Mouse (Mus musculus) retina, embryonic 14.5 days (tissue): ENCODE results near the gene Slc16a12.
"Not testable (repeated sequence)": the region's sequence is repeated elsewhere in the genome, so short reads cannot be mapped to it uniquely, and the experiment has no call there.

ENCODE experiments used
- DNase-seq: peaks from one replicate; pipeline ENCODE4 v3.0.0-alpha.2; 2015; ENCODE audit warnings: low spot score

Slc16a12 gene

DNA sequence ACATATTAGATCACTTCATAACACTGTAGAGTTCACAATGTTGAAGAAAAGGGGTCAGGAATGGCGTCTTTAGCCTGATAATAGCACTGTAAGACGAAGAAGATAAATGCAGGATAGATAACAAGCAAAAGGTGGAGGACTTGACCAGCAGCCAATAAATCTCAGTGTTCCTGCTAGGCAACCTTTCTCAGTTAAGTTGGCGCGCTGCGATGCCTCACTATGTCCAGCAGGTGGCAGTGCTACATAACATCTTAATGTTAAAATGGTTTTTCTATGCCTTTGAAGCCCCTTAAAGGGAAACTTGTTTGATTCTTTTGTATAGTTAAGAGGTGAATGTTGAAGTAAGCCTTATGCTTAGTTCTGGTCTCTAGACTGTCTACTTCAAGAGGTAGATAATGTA is 81.0 kb downstream of the Slc16a12 start:
- DNase-seq = peak; percentile 92

DNA sequence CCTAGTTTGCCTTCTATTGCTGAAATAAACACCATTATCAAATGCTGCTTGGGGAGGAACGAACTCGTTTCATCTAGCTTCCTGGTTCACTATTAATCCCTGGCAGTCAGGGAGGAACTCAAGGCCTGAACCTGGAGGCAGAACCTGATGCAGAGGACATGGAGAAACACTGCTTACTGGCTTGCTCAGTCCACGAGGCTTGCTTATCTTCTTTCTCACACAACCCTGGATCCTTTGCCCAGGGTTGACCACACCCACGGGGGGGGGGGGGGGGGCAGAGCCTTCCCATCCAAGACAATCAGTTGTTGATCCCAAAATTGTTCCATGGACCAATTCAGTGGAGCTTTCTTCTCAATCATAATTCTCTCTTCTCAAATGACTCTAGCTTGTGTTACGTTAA is 84.3 kb downstream of the Slc16a12 start:
- no peak for DNase-seq

DNA sequence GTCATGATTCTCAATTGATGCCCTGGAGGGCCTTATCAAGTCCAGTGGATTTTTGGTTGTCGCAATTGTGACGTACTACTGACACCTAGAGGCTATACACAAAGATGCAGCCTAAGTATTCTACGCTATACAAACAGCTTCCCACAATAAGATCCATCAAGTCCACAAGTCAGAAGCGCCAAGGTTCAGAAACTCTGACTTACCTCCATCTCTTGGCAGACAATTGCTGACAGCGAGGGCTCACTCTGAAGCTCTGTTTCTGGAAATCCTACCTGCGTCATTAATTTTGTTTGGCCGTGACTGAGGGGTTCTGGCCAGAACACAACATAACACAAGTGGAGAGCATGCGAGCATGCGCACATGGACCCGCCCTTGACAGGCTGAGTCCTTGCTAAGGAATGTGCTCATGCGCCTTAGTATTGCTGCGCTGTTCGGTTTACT is 85.0 kb downstream of the Slc16a12 start:
- DNase-seq = peak; percentile 84

DNA sequence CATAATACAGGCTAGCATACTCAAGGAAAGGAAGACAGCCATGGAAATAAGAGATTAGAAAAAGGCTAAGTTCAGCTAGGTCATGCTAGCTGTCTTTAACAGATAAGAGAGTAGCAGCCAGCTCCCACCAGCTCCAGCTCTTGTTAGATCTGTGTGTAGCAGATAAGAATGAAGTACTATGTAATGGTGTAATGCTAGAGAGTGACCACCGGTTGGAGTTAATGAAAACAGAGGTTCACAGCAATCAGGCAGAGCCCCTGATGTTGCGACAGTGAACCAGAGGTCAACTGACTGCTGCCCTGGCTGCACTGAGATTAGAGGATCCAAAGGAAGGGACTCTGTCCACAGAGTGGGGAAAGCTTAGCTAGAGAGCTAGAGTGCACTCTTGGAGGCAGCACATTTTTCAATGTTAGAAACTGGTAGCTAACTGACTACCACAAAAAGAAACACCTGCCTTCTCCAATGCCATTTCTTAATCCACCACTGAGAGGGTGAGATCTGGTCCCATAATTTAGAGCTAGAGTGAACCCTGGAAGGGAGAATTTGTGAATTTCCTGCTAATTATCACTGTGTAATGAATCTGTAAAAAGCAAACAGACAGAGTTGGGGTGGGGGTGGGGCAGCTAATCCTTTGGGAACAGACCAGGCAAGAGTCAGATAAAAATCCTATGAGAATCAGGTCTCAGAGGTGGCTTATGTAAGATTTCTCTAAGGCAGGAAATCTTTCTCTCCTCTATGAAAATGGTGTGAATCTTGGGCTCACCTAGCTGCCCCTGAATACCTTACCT is 90.4 kb downstream of the Slc16a12 start:
- no peak for DNase-seq

DNA sequence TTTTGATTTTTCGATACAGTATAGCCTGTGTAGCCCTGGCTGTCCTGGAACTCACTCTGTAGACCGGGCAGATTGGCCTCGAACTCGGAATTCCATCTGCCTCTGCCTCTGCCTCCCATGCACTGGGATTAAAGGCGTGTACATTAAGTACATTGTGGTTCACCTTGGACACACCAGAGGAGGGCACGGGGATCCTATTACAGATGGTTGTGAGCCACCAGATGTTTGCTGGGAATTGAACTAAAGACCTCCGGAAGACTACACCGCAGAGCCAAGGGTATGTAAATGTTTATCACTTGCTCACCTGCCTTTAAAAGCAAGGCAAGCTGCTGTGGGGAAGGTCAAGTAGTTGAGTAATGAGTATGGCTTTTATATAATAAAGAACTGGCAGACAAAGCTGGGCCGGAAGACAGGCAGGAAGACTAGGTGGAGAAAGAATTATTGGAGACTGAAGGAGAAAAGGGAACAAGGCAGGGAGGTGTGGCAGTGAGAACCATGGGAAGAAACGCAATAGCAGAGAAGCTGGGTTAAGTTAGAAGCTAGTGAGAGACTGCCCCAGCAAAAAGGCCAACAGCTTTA is 91.8 kb downstream of the Slc16a12 start:
- no peak for DNase-seq

DNA sequence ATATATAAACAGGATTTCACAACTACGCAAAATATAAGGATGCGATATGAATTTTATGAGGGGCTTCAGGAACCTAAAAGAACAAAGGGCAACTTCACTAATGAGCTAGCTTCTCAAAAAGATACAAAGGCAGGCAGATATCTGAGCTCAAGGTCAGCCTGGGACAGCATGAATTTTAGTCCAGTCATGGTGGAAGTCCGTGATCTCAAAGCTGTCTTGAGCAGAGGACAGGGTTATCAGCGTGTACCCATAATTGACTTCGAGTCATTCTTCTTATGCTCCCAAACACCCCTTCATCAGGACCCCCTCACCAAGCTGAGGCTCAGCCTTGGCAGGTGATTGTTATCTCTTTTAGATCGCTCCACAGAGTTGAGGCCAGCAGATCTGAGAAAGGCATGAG is 96.1 kb downstream of the Slc16a12 start:
- DNase-seq = no peak

DNA sequence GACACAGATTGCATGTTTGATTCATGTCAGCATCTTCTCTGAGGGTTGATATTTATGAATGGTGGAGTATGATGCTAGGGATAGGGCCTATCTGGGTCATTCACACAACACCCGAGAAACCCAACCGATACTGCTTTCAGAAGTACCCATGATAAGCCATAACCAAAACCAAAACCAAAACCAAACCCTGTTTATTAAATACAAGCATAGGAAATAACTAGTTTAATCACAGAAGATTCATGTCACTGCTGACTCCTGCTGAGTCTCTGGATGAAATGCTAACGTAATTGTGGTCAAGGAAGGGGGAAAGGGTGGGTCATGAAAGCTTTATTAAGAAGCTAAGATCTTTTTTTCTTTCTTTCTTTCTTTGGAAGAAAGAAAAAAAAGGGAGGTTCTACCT is 96.8 kb downstream of the Slc16a12 start:
- DNase-seq = no peak

DNA sequence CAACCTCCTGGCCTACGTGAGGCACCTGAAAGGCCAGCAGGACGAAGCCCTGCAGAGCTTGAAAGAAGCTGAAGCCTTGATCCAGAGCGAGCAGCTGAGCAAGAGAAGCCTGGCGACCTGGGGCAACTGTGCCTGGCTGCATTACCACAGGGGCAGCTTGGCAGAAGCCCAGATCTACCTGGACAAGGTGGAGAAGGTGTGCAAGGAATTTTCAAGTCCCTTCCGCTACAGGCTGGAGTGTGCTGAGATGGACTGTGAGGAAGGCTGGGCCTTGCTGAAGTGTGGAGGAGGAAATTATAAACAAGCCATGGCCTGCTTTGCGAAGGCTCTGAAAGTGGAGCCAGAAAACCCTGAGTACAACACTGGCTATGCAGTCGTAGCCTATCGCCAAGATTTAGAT is 99.5 kb downstream of the Slc16a12 start:
- DNase-seq = not testable (repeated sequence)

DNA sequence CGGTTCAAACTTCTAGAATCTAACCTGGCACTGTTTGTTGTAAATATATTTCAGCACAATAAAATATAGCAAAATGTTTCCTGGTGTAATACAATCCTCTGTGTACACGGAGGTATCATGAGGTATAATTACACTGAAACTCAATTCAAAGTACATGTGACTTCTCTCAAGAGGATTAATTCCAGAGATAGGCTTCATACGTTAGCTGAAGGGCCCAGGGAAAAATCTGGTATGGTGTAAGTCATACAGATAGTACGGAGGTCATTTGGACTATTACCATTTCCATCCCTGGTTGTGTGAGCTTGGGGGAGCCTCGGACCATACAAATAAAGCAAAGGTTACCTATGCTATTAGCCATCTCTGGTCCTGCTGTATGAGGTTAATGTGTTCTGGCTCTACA is 104.5 kb downstream of the Slc16a12 start:
- DNase-seq = no peak

DNA sequence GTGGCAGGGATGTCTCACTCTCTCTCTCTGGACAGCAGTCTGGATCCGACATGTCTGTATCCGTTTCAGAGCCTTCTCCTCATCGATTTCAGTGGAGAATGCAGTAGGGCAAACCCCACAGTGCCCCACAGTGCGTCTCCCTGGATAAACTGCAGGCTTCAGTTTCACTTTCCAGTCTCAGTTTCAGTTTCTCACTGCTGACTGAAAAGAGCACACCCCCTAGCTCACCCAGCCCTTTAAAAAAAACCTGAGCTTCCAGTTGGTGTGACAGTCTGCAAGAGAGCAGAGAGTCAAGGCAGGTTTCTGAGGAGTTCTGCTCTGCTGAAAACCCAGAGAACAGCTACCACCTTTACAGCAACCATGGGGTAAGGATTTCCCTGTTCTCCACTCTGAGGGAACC is 106.5 kb downstream of the Slc16a12 start, which contains the start of the genes Ifit1bl2 and Ifit1:
Gene Ifit1bl2 (minus strand): TSS at position 121 of the 400 bp plus-strand sequence.
Gene Ifit1 (plus strand): TSS at position 249 of the 400 bp plus-strand sequence.
- no peak for DNase-seq

DNA sequence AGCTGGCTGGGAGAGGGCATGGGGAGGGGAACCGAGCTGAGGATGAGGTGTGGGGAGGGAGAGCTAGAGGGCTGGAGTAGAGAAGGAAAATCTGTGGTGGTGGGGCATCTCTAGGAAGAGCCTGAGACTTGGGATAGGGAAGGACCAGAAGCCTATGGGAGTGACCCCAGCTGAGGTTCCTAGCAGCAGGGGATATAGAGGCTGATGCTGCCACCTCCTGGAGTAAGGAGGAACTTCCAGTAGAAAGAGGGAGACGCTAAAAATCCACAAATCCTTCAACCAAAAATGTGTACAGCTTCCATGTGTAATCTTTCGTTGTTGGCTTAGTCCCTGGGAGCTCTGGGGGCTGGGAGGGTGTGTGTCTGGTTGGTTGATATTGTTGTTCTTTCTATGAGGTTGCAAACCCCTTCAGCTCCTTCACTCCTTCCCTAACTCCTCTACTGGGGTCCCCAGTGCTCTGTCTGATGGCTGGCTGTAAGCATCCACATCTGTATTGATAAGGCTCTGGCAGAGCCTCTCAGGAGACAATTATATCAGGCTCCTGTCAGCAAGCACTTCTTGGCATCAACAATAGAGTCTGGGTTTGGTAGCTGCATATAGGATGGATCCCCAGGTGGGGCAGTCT is 110.0 kb downstream of the Slc16a12 start:
- peak; percentile 80 for DNase-seq

DNA sequence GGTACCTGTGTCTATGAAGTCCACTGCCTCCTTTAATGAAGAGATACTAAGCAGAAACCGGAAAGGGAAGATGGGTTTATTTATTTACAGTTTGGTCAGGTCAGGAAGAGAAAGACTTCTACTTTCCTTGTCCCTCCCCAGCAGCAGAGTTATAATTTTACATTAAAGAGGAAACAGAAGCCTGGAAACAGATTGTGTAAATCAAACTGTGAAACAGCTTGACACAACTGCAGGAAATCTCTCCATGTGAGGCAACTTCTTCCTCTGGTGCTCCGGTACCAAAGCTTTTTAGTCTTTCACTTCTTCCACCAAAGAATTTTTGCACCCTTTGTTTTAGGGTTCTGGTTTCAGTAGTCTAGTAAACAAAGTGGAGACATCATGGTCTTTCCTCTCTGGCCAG is 113.6 kb downstream of the Slc16a12 start:
- DNase-seq = no peak

DNA sequence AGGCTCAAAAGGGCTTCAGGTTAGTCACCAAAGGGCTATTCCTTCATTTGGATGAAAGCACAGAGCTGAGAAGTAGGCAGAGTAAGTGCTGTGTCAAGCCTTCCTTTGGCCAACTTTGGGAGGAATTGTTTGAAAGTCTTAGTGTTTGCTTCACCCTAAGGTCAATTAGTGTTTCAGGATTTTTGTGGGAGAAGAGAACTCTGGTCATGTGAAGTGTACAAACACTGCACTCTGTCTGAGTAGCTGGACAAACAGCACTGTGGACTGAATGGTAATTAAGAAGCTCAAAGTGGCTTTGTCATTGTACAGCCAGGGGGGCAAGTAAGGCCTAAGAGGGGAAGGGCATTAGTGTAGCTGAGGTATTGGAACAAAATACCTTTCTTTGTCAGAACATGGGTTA is 115.6 kb downstream of the Slc16a12 start:
- DNase-seq = no peak

DNA sequence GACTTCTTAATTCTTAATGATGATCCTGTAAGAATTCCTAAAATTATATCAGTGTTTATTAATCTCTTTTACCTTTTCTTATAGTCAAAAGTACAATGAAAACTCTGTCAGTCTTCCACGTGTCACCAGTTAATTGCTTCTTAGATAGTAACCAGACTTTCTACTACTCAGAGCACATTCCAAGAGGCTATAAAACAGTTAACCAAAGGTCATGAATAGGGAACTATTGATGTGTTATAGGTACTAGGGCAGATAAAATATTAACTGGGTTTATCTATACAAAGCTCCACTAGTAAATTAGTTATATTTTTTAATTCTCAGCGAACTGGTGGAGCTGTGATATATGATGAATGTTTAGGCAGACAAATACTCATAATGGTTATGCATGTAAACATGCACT is 119.6 kb downstream of the Slc16a12 start:
- no peak for DNase-seq

DNA sequence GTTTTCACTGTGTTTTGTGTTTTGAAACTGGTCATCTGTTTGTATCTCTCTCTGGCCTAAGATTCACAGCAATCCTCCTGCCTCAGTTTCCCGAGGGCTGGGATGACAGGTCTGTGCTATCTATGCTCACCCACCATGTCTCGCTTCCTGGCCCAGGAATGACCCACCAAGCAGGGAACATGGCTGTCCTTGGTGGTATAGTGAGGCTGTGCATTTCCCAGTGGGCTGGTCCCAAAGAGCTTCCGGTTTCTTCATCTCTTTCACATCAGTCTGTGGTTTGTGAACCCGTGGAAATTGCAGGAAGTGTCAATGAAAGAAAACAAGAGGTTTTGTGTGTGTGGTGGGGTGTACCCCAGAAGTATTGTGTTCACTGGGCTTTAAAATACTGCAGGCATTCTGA is 122.4 kb downstream of the Slc16a12 start:
- DNase-seq = no peak

DNA sequence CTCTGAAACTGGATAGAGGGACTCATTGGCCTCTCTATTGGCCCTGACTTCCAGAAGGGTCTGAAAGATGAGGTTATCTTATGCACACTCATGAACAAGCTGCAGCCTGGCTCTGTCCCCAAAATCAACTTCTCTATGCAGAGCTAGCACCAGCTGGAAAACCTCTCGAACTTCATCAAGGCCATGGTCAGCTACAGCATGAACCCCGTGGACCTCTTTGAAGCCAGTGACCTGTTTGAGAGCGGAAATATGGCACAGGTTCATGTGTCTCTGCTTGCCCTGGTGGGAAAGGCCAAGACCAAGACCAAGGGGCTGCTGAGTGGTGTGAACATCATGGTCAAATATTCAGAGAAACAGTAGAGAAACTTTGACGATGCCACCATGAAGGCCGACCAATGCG is 123.3 kb downstream of the Slc16a12 start:
- DNase-seq = no peak

DNA sequence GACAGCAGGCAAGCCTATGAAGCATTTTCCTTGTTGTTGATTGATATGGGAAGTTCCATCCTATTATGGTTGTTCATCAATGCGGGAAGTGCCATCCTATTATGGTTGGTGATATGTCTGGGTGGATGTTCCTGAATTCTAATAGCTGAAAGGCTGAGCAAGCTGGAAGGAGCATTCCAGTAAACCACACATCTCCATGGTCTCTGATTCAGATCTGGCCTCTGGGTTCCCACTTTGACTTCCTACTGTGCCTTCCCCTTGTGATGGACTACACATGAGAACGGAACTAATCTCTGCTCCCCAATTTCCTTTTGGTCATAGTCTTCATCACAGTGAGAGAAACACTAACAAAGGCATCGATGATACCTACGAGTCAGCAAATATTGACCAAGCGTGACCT is 126.2 kb downstream of the Slc16a12 start:
- DNase-seq = no peak
